Mouse (Mus musculus) Muller cell, postnatal 12 days (primary cell): ENCODE measurements around the gene Gm17581.
"Not testable (repeated sequence)": the region's sequence is repeated elsewhere in the genome, so short reads cannot be mapped to it uniquely, and the experiment has no call there.

Source experiments
- DNase-seq: peaks from one replicate; pipeline ENCODE4 v3.0.0-alpha.2; 2015; ENCODE audit errors: inconsistent ontology term

Gm17581 gene

DNA sequence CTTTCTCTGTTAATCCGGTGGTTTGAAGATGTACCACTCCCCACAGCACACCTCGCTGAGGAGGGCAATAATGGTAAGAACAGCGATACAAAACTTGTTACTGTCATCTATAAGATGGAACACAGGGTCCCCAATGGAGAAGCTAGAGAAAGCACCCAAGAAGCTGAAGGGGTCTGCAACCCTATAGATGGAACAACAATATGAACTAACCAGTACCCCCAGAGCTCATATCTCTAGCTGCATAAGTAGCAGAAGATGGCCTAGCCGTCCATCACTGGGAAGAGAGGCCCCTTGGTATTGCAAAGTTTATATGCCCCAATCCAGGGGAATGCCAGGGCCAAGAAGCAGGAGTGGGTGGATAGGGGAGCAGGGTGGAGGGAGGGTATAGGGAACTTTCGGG, at the start of gene Gm17581:
Gene Gm17581, minus strand, starts transcription at position 101 of the 400 bp plus-strand sequence.
- DNase-seq: not testable (repeated sequence)

DNA sequence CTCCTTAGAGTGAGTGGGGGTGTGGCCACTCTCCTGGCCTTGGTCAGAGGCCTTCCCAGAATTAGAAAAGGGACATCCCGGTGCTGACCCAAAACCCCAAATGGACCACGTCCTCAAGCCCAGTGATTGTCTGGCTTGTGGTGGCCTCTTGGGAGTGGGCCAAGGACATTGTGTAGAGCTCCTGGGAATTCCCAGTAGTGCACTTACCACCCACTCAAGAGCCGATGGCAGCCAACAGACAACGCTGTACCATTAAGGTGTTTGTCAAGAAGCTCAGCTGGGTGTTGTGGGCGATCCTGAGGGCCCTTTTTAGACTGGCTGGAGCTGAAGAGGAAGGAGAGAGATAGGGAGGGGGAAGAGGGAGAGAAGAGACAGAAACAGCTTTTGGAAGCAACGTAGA, 48.9 kb upstream of the Gm17581 start:
- no peak for DNase-seq

DNA sequence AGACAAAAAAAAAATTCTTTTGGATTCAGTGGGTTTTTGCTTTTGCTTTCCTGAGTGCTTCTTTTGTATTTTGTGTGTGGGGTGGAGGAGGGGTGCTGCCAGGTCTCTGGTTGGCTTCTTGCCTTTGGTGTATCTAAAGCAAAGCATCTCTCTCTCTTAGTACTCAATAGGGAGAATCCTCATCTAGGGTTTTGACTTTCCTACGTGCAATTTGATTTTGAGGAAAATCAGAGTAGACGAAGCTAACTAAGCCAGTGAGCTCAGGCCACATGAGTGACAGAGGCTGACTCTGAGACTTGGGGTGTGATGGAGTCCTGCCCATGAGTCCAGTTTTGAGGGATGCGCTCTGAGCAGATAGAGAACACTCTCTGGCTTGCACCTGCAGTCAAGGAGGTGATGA, 43.8 kb upstream of the Gm17581 start:
- DNase-seq: no peak

DNA sequence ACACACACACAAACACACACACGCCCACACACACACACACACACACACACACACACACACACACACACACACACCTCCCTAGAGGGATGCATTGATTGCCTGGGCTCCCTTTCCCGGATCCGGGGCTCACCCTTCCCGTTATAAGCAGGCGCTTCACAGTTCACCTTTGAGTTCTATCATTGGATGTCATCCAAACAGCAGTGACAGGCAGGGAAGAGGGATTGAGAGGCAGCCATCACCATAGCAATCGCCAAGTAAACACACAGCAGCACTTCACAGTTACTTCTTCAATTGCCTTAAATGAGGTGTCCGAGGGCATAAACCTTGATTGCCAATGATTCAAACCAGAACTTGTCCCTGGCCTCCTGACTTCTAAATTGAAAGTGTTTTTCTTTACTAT, 43.4 kb upstream of the Gm17581 start:
- peak; percentile 14 for DNase-seq

DNA sequence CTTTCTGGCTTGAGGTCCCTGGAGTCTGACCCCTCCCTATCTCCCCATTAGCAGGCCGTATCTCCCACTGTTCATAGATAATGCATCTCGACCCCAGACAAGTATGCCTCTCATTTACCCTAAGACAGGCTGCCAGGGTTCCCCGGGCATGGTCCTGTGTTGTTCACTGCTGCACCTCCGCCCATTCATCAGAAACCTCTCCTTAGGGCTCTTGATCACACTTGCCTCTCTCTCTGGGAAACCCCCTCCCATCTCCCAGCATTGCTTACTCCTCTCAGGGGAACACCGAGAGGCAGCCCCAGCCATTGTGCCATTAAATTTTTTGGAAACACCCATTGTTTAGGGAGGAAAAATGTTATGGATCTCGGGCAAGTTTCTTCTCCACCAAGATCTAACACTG, 42.3 kb upstream of the Gm17581 start:
- DNase-seq: no peak

DNA sequence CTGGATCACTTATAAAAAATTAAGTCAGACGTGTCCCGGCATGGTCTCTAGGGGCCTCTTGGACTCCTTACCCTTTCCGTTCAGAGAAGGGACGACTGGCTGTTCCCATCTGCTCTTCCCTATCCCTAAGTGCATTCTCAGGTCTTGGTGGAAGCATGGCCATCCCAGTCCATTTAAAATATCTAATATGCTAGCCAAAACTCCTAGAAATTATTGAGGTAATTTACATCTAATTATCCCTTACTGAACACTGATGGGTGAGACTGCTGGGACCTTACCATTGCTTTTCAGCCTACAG, 42.0 kb upstream of the Gm17581 start:
- DNase-seq: no peak

DNA sequence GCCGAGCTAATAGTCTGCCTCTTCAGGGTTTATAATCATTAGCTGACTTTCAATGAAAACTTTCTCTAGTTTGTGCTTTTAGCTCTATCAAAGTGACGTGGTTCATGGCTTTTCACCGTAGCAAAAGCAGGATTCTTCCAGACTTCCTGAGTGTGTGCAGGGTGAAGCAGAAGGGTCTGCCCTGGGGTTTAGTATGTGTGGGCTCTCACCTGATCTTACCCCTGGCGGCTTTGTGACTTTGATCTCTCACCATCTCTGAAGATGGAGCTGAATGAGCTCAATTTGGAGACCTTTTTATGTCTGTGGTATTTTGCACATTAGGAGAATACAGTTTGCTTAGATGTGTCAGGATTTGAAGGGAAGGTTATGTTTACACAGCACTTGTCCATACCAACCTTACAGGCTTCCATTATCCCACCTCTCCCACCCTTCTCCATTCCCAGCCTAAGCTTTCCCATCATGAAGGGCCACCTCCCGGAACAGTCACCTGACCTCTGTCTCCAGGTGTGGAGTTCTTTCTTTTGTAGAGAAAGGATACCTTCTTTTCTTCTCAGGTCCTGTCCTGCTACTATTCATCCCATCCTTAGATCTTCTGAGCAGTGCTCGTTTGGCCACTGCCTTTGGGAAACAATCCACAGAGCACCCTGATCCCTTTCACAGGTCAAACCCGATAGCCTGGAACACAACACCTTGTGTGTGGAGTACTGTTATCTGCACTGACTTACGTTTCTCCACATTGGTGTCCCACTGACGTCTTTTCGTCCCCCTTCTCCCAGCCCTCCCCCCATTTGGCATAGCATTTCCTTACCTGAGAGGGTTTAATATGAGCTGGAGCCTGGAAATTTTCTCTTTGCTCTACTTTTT, 41.4 kb upstream of the Gm17581 start:
- DNase-seq: no peak

DNA sequence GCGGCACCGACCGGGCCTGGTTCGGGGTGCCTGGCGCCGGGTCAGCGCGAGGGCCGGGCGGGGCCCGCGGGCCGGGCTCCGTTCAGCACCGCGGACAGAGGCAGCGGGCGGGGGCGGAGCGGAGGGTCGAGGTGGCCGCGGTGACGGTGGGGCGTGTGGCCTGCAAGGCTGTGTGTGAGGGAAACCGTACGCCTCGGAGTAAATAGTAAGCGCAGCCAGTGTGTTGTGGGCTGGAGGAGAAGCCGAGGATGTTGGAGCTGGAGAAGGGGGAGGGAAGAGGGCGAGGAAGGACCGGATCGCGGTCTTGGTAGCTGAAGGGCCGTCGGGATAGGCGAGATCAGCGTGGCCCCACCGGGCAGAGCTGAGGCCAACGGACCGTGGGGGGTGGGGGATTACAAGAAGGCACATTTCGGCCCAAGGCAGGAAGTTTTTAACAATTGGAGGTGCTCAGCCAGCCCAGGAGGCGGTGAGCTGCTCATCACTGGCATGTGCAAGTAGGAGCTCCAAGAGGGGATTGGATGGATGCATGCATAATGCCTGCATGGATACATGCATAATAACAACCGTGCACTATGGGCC, 40.1 kb upstream of the Gm17581 start:
- peak; percentile 72 for DNase-seq

DNA sequence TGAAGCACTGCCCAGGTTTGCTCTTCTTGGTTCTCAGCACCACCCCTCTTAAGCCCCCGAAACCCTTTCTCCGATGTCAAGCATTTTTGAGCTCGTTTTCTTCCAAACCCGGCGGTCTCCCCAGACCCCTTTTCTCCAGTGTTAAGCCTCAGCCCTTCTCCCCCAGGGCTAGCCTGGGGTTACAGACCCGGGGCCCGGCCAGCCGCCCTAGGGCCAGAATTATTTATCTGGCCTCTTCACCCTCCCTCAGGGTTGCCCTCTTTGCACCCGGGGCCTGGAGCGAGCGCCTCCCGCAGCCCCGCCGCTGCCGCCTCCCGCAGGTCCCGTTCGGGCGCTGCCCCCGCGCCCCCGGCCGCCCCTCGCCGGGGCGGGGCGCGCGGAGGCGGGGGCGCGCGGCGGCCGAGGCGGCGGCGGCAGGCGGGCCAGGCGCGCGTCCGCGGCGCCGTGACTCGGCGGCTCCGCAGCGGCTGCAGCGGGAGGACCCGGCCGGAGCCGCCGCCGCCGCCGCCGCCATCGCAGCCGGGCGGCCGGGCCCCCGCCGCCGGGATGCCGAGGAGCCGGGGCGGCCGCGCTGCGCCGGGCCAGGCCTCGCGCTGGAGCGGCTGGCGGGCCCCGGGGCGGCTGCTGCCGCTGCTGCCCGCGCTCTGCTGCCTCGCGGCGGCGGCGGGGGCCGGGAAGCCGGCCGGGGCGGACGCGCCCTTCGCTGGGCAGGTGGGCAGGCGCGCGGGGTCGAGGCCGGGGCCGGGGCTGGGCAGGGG, 39.4 kb upstream of the Gm17581 start, which contains the start of gene Mmp24:
Gene Mmp24, plus strand, starts transcription at position 416 of the 758 bp plus-strand sequence.
- DNase-seq: peak; percentile 10

DNA sequence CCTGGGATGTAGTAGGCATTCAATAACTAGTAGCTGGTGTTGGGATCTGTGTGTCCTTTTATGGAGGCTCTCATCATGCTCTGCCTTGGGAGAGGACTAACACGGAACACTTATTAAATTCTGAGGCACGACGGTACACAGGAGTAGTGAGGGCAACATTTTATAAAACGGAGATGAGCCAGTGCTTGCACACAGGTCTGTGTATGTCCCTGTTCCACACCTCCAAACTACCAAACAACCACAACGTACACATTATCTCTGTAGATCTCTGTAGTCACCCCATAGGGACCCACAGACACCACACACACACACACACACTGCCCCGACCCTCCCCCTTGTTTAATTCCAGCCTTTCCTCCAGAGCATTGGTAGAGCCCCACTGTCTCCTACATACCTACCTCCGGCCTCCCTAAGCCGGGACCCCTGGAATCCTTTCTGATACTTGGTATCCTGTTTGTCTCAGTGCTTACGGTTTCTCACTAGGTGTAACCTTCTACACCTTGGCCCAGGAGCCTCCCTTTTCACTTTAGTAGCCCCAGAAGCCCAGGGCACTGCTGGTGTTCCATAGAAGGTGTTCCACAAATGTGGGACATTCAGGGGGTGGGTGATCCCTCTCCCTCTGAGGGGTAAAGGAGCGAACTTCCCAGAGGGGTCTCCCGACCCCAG, 38.7 kb upstream of the Gm17581 start:
- no peak for DNase-seq

DNA sequence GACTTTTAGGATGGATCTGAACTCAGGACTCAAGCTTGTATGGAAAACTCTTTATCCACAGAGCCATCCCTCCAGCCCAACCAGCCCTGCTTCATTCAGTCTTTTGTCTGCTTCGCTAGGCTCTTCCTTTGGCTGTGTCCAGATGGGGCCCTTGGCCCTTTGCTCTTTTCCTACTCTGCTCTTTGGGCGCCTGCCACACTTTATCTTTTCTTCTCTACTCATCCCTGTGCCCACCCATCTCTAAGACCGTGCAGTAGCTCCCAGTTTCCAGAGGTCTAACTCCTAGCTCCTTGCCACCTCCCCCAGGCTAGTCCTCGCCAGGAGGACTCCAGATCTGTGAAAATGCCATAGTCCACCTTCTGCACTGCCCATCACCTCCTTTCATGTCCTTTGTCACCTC, 38.0 kb upstream of the Gm17581 start:
- no peak for DNase-seq

DNA sequence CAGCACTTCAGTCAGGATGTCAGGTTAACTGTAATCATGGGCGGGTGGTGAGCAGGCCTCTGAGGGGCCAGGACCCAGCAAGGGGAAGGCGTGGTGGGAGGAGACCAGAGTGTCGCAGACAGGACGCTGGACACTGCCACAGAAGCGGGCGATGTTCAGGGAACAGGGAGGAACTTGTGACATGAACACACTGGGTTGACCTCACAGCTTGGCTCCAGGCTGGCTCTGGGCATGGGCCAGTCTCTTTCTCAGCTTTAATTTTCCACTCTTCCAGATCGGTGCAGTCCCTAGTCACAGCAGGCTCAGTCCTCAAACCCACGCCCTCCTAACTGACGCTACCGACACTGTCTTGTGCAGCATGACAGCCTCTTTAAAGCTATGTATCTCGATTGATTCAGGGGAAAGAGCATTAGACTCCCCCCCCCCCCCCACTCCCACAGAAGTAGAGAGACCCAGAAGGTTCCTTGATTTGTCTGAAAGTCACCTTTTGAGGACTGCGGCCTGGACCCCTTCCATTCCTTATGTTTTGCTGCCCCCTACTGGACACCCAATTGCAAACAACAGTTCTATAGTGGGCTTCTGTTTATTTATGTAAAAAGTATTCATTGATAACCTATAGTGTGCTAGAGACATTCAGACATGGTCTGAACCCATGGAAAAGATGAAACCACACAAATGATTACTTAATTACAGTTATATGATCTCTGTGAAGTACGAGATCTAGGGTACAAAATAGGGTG, 29.2 kb upstream of the Gm17581 start:
- DNase-seq: peak; percentile 47

DNA sequence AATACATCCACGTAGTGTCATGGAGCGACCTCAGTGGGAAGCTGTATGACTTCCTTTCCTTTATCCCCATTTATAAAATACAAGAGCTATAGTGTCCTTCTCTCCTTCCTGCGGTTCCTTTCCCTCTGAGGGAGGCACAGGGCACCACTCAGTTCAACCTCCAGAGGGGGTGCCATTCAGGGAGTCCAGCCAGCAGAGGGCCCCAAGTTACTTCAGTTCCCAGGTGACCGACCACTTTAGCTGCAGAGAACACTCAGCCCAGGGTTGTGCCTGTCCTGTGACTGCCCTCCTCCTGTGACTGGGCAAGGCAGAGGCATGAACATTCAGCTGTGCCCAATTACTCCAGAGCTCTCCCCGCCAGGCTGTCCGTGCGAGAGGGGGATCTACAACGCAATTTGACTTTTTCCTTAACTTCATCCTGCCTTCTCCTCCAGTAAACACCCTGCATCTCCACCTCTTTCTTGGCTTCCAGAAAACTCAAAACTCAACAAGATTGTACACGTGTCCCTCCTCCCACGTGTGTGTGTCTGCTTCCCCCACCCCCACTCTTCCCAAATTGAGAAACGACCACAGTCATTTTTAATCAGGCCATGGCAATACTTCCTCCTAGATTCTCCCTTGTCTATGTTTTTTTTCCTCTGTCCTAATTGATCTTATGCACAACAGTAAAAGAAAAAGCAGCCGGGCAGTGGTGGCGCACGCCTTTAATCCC, 21.3 kb upstream of the Gm17581 start:
- no peak for DNase-seq

DNA sequence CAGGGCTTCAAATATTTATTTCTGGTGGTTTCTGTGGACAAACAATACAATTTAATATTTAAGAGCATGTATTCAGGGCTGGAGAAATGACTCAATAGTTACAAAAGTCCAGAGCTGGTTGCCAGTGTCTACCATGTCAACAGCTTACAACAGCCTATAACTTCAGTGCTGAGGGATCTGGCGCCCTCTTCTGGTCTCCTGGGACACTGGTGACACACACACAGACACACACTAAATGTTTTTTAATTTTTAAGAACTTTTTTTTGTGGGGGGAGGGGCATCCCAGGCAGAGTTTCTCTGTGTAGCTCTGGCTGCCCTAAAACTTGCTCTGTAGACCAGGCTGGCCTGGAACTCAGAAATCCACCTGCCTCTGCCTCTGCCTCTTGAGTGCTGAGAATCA, 20.1 kb upstream of the Gm17581 start:
- DNase-seq: peak; percentile 23

DNA sequence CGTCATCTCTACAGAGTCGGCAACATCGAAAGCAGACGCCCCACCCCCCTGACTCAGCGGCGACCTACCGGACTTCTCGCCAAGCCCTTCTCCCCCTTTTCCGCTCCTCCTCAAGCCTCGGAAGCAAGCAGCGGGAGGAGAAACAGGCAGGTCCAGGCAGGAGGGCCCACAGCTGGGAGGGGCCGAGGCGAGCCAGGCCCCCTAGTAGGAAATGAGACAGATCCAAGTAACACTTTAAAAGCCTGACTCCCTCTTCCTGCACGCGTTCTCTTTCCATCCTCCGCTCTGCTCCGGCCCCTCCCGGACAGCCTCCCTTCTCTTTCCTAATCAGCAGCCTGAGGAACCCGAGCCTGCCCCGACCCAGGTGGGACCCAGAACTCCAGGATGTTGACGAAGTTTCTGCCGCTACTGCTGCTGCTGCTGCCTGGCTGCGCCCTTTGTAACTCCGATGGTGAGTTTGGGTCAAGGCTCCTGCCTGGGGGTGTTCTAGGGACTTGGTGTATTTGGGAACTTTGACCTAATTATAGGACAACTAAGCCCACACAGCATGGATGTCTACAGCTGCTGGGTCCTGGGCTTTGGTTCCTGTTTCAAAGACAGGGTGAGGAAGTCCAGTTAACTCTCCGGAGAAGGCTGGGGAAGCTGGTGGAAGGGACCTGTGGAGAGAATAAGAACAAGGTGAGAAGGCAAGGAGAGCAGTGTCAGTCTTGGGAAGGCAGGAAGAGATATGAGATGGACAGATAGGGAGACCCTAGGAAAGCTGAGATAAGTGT, 15.5 kb upstream of the Gm17581 start, which contains the start of gene Procr:
Gene Procr, plus strand, starts transcription at position 104 of the 773 bp plus-strand sequence.
- peak; percentile 62 for DNase-seq

DNA sequence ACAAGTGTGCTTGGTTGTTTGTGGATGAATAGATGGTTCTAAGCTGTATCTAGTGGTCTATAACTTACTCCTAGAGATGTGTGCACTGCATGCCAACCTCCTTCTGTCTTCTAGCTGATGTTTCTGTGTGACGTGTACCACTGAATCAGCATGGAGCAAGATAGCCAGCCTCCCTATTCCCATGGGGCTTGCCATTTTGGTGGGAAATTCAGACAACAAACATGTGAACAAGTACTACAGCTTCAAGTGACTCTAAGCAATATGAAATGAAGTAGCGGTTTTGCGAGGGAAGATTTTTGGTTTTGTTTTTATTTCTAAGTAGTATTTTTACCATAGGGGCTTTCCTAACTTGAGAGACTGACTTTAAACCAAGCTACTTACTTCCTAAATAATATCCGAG, 13.7 kb upstream of the Gm17581 start:
- no peak for DNase-seq

DNA sequence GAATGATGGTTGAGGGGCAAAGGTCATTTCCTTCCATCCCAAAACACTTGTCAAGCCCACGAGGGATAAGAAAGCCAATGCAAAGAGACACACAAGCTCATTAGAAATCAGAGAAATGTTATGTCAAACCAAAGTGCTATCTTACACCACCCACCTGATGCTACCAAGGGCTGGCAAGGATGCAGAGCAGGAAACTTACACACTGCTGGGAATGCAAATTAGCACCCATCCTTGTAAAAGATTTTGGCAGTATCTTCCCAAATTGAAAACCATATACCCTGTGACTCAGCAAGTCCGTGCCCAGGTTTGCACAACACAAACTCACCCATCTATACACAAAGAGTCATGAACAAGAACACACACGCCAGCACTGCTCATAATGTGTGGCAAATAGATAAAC, 9.8 kb upstream of the Gm17581 start:
- DNase-seq: no peak

DNA sequence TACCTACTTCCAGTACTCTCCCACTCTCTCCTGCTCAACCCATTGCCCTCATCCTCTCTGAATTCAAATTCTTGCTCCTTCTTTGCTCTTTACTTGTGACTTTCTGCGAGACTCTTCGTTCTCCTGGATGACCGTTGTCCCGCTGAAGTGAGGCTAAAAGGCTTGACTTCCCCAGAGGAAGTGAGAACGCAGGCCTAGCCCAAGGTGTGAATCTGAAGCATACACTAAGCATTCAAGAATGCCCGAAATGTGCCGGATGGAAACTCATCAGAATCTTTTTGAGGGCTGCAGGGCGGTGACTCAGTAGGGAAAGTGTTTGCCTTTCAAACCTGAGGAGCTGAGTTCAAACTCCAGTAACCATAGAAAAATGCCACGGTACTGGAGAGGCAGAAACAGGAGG, 7.7 kb upstream of the Gm17581 start:
- no peak for DNase-seq

DNA sequence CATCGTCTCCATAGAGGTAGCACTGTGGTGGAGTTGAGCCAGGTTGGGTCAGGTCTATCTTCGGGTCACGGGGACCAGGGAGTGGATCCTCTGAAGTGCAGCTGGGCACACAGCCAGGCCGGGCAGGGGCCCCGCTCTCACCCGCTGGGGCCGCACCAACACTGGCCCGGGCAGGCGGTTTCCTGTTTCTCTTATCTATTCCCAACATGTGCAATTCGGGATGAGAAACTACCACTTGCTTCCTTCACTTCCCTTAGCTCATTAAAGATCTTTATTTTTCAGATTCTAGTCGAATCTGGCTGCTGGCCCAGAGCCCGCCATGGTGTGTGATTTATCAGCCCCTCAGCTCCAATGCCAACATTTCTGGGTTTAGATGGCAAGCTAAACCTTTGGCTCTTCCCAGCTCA, 7.3 kb upstream of the Gm17581 start:
- no peak for DNase-seq

DNA sequence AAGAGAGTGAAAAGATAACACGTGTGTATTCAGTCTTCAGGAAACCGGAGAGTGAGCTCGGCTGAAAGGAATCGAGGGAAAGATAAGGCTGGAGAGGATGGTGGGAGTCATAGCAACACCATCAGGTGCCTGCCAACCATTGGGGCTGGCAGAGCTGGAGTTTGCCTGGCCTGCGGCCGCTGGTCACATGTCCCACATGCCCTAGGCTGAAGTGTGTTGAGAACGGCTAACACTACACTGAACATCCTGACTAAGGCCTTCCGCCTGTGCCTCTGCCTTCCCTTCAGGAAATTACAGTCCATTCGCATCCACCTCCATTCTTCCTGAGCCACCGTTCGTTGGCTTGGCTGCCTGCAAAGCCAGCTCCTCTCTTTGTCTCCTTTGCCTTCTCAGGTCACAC, 6.5 kb upstream of the Gm17581 start:
- no peak for DNase-seq
